Mouse (Mus musculus) liver, embryonic 14.5 days (tissue): ENCODE results near the gene Rsad1. TPM values are rescaled to one million over a fixed set of nuclear protein-coding genes. Genes with fewer than 3 reads are reported as not detected.

Source experiments
- ATAC-seq: fragments of 200-750 bp; cut with Nextera tagmentation; 2 replicates; pipeline ENCODE4 v1.8.0; 2017; ENCODE audit warnings: moderate number of reproducible peaks, mild to moderate bottlenecking, moderate library complexity; ENCODE audit not compliant: insufficient read depth
- DNase-seq, 3 experiments: peaks; one replicate each; pipeline ENCODE4 v3.0.0-alpha.2; 2012 to 2013; ENCODE audit warnings: low read depth in 3 of 3, low spot score in 3 of 3
- H3K27ac ChIP-seq: fragments of 300-500 bp; sonication (generic); 2 replicates; pipeline ENCODE4 v1.5.1; 2014; ENCODE audit warnings: moderate library complexity, mild to moderate bottlenecking, control low read depth, inconsistent platforms
- H3K27me3 ChIP-seq: fragments of 300-500 bp; sonication (generic); 2 replicates; pipeline ENCODE4 v1.6.1; 2014; ENCODE audit warnings: mild to moderate bottlenecking, low read length, moderate library complexity; ENCODE audit not compliant: control insufficient read depth, insufficient read depth
- H3K36me3 ChIP-seq: fragments of 300-500 bp; sonication (generic); replicated peaks from 2 replicates; pipeline ENCODE4 v1.6.1; 2014; ENCODE audit warnings: low read depth; ENCODE audit not compliant: control insufficient read depth, insufficient read depth
- H3K4me1 ChIP-seq, 2 experiments: fragments of 200-500 bp in 1 of 2; fragments of 300-500 bp in 1 of 2; sonication (generic) in 1 of 2; replicated peaks; 2 replicates each; pipeline ENCODE4 v1.6.1; 2012 to 2014; ENCODE audit warnings: antibody characterized with exemption in 1 of 2, inconsistent platforms in 1 of 2, low read length in 1 of 2; ENCODE audit not compliant: control insufficient read depth in 2 of 2, insufficient read depth in 2 of 2
- H3K4me2 ChIP-seq: fragments of 300-500 bp; sonication (generic); 2 replicates; pipeline ENCODE4 v1.6.1; 2014; ENCODE audit warnings: low read depth, mild to moderate bottlenecking, control low read depth, moderate library complexity
- H3K4me3 ChIP-seq, 2 experiments: fragments of 200-500 bp in 1 of 2; fragments of 300-500 bp in 1 of 2; sonication (generic) in 1 of 2; 2 replicates each; pipeline ENCODE4 v1.5.1; 2012 to 2014; ENCODE audit warnings: low read depth in 2 of 2, low read length in 2 of 2, mild to moderate bottlenecking in 2 of 2, control low read depth in 1 of 2, inconsistent platforms in 1 of 2, moderate library complexity in 1 of 2; ENCODE audit not compliant: insufficient read depth in 1 of 2
- H3K9ac ChIP-seq: fragments of 300-500 bp; sonication (generic); replicated peaks from 2 replicates; pipeline ENCODE4 v1.6.1; 2014; ENCODE audit warnings: mild to moderate bottlenecking, control low read depth, moderate library complexity
- H3K9me3 ChIP-seq: fragments of 300-500 bp; sonication (generic); 2 replicates; pipeline ENCODE4 v1.6.1; 2016; ENCODE audit warnings: low read length, mixed read lengths; ENCODE audit not compliant: control insufficient read depth
- CTCF ChIP-seq: IDR thresholded peaks from 2 replicates; pipeline ENCODE4 v1.5.1; 2016; ENCODE audit warnings: antibody characterized with exemption, low read depth, control low read depth
- EP300 ChIP-seq: IDR thresholded peaks from 2 replicates; pipeline ENCODE4 v1.6.1; 2016; ENCODE audit warnings: antibody characterized with exemption, low read depth
- WGBS: fragments of 180-500 bp; shearing (Covaris S2); extraction: QIAGEN DNeasy Blood & Tissue Kit; methylation state at CpG from one replicate; pipeline ENCODE4 v1.1.7; 2014; ENCODE audit not compliant: insufficient replicate concordance; 5-methylcytosine and 5-hydroxymethylcytosine counted together
- polyA plus RNA-seq, 2 experiments: library from polyadenylated mRNA; depleted of rRNA in 1 of 2; stranded (reverse) in 1 of 2; unstranded in 1 of 2; fragments of >200 nt; fragmentation: Nextera tagmentation in 1 of 2; extraction: Ambion mirVana in 1 of 2; gene quantifications; 2 replicates each; pipeline versions ENCODE4 v1.2.1 to v1.2.3; 2012 to 2014

Rsad1 gene
- polyA plus RNA-seq, 2 experiments, result 0.51 to 1.4 TPM

GRCm38 (mm10) chr11:94549691-94550441 lies 811 bp upstream of the Rsad1 start:
- TF ChIP-seq EP300, result no peak
- no peak for TF ChIP-seq CTCF
- ATAC-seq (no peak), DNase-seq (no peak)
- 33% methylated on average over 10 of the region's 10 CpGs for WGBS
- Histone ChIP-seq H3K27ac (no peak overlapping the region), H3K9ac (no peak overlapping the region), H3K4me2 (peak overlapping the region; percentile 79; the same call in 1 of the 2 replicates), H3K27me3 (no peaks in the 10 kb centered on the region), H3K9me3 (no peaks in the 10 kb centered on the region), H3K4me3 (no peak overlapping the region), H3K4me1 (peaks cover 0 to 4% of the 10 kb centered on the region in 2 experiments; a peak in 2 of 4 replicates), H3K36me3 (no peaks in the 10 kb centered on the region)

- Histone ChIP-seq H3K9ac (peak overlapping the region; percentile 36), H3K9me3 (no peaks in the 10 kb centered on the region), H3K4me1 (peaks cover 0 to 4% of the 10 kb centered on the region in 2 experiments; a peak in 2 of 4 replicates), H3K4me2 (peak overlapping the region; percentile 79), H3K27me3 (no peaks in the 10 kb centered on the region), H3K36me3 (no peaks in the 10 kb centered on the region), H3K4me3 (peak overlapping the region; percentile 61 to 68), H3K27ac (no peak overlapping the region)
- WGBS, result 10% methylated on average over 24 of the region's 24 CpGs
- TF ChIP-seq CTCF (no peak), EP300 (no peak)
- ATAC-seq, result peak; percentile 29; the same call in 1 of the 2 replicates
- no peak for DNase-seq
Measured at GRCm38 (mm10) chr11:94548041-94548784, 842 bp downstream of the Rsad1 start.

DNA sequence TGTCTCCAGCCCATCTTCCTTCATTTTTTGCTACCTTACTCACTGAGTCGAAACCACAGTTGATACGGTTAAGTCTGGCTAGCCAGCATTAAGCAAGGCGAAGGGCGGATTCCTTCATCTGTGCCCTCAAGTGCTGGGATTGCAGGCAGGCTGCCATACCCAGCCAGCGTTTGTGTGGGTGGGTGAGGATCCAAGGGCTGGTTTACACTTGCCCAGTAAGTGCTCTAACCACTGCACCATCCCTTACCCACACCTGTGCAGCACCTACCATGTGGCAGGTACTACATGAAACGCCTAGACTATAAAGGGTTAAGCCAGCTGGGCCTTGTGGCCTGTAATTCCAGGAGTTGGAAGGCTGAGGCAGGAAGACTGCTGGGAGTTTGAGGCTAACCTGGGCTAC lies 1.8 kb downstream of the Rsad1 start:
- ATAC-seq, result no peak
- Histone ChIP-seq H3K36me3 (no peaks in the 10 kb centered on the region), H3K9ac (no peak overlapping the region), H3K4me2 (no peak overlapping the region), H3K27me3 (no peaks in the 10 kb centered on the region), H3K9me3 (no peaks in the 10 kb centered on the region), H3K4me1 (peaks cover 0 to 4% of the 10 kb centered on the region in 2 experiments; a peak in 2 of 4 replicates), H3K4me3 (no peak overlapping the region), H3K27ac (no peak overlapping the region)
- DNase-seq, result no peak
- TF ChIP-seq EP300 (no peak), CTCF (no peak)
- 73% methylated on average over 6 of the region's 6 CpGs for WGBS

DNA sequence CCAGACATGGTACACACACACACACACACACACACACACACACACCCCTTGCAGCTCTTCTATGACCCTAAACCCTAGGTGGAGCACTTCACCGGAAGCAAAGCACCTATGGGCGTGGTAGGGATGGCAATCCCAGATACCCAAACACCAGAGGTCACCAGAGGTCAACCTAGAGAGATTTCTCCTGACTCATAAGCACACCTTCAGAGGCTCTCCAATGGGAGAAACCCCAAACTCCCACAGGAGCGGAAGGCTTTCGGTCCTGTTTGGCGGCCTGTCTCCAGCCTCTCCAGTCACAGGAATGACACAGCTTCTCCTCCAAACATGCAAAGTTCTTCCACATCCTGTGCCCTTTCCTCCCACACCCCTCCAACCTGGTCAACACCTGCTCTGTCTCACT lies 2.7 kb downstream of the Rsad1 start:
- Histone ChIP-seq H3K27me3 (no peaks in the 10 kb centered on the region), H3K4me3 (no peak overlapping the region), H3K9me3 (no peaks in the 10 kb centered on the region), H3K27ac (no peak overlapping the region), H3K9ac (no peak overlapping the region), H3K36me3 (no peaks in the 10 kb centered on the region), H3K4me1 (peaks cover 0 to 4% of the 10 kb centered on the region in 2 experiments; a peak in 2 of 4 replicates), H3K4me2 (no peak overlapping the region)
- WGBS, result 71% methylated on average over 5 of the region's 5 CpGs
- ATAC-seq (no peak), DNase-seq (no peak)
- TF ChIP-seq EP300 (no peak), CTCF (no peak)

GRCm38 (mm10) chr11:94544422-94544821 lies 4.6 kb downstream of the Rsad1 start:
- 77% methylated on average over 18 of the region's 18 CpGs for WGBS
- no peak for ATAC-seq
- no peak overlapping the region for H3K4me2 ChIP-seq

More at GRCm38 (mm10) chr11:94544422-94544821, 4.6 kb downstream of the Rsad1 start:
- Histone ChIP-seq H3K27me3 (no peaks in the 10 kb centered on the region), H3K27ac (no peak overlapping the region), H3K9ac (no peak overlapping the region), H3K36me3 (no peaks in the 10 kb centered on the region), H3K9me3 (no peaks in the 10 kb centered on the region), H3K4me3 (no peak overlapping the region), H3K4me1 (no peaks in the 10 kb centered on the region; a peak in 1 of 4 replicates)
- no peak for TF ChIP-seq CTCF
- no peak for TF ChIP-seq EP300
- no peak for DNase-seq
